Mouse (Mus musculus) heart, adult 9 months (tissue): Measurements from ENCODE around the gene Nfkbia.

Experiments
- DNase-seq, 2 experiments: peaks; one replicate each; pipeline ENCODE4 v3.0.0; 2022; ENCODE audit warnings: low spot score in 2 of 2

Nfkbia gene

GRCm38 (mm10) chr12:55442861-55443850, 49.3 kb downstream of the Nfkbia start:
- DNase-seq: peak; percentile 79 to 86

GRCm38 (mm10) chr12:55442245-55442644, 50.2 kb downstream of the Nfkbia start:
- no peak for DNase-seq

- no peak for DNase-seq
Observed at GRCm38 (mm10) chr12:55440416-55440815, 52.0 kb downstream of the Nfkbia start.
